Mouse (Mus musculus) urinary bladder, adult 18-20 months (tissue): ENCODE results near the gene Mcoln1.
A peak's percentile ranks its signal among the peaks of the same experiment; 100 is the strongest.

Experiments
- DNase-seq, 2 experiments: peaks; one replicate each; pipeline ENCODE4 v3.0.0; 2022; ENCODE audit warnings: low spot score in 2 of 2, mixed read lengths in 2 of 2

Mcoln1 gene

DNA sequence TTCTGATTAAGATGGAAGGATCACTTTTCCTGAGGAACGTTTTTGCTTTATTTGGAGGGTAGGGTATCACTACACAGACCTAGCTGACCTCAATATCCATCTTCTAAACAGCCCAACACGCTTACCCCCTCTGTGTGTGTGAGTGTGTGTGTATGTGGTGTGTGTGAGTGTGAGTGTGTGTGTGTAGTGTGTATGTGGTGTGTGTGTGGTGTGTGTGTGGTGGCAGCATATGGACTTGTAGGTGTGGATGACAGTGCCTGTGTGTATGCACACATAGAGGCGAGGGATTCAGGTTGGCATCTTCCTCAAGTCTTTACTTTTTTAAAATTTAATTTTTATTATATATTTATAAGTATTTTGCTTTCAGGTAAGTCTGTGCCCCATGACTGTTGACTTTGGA is 1.7 kb upstream of the Mcoln1 start:
- no peak for DNase-seq

DNA sequence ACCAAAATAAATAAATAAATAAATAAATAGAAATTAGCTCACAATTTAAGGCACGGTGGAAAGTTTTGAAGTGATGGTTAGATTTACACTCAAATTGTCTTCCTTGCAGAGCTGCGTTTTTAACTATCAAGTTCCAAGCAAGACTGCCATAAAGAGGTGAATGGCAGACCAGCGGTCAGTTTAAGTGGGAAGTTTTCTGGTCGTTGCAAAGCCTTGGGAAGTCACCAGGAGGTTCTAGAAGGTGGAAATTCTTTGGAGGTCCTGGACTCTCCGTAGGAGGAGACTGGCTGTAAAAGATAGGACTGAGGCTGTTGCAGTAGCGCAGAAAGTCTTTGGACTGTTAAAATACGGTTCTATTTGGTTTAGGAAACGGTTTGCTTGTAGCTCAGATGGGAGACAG is 506 bp upstream of the Mcoln1 start:
- no peak for DNase-seq

DNA sequence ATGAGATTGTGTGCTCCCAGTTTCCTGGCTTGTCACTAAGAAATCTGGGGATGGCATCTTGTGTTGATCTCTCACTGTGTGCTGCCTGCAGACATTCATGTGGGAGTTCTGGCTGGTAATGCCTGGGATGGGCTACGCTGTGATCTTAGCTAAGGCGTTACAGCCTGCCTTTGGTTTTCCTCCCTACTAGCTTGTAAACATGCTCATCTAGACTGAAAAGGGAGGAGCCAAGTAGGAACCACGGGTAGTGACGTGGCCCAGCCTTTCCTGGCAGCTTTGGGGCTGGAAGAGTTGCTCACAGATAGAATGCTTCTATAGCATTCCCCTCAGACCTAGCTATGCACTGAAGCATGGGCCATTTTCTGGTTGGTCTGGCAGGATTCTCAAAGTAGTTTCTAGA is 2.0 kb downstream of the Mcoln1 start:
- DNase-seq: peak in 1 of 2 experiments; percentile 18

DNA sequence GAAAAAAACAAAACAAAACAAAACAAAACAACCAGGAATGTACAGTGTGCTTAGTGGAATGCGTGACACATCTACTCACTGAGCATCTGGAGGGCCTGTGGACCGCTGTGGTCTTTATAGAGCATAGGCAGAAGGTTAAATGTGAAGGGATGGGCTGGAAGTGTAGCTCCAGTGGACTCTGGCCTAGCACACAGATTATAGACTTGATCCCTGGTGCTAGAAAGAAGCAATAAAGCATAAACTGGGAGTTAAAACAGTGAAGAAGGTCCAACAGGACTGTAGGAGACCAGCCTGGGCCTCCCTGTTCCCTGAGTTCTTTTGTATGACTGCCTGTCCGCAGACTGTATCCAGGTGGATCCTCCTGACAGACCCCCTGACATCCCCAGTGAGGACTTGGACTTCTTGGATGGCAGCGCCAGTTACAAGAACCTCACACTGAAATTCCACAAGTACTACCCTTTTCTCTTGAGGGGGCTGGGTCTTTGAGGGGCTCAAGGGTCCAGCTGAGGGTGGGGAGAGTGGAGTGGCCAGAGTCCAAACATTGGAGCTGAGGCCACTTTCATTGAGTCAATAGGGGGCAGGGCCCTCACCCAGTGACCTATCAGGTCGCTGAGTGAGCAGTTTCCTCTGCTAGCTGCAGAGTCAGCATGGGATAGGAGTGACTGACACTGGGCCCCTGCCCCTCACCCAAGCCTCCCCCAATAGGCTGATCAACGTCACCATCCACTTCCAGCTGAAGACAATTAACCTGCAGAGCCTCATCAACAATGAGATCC is 7.9 kb downstream of the Mcoln1 start:
- no peak for DNase-seq

DNA sequence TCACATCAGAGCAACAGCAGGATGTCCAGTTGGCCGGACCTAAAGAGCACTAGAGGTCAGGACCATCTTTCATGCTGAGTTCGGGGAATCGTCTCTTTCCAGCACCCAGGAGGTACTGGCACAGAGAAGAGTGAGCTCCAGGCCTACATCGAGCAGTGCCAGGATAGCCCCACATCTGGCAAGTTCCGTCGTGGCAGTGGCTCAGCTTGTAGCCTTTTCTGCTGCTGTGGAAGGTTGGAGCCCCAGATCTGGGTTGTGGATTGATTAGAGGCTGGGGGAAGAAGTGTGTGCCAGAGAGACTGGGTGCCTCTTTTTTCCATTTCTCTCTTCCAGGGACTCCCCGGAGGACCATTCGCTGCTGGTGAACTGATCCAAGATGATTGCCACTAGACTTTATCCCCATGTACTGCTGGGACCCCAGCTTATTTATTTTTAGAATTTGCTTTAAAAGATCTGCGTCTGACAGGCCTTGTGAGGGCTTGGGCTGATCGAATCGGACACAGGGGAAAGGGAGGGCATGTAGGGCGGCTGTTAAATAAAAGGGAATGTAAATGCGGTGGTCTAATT is 14.5 kb downstream of the Mcoln1 start:
- DNase-seq: no peak

DNA sequence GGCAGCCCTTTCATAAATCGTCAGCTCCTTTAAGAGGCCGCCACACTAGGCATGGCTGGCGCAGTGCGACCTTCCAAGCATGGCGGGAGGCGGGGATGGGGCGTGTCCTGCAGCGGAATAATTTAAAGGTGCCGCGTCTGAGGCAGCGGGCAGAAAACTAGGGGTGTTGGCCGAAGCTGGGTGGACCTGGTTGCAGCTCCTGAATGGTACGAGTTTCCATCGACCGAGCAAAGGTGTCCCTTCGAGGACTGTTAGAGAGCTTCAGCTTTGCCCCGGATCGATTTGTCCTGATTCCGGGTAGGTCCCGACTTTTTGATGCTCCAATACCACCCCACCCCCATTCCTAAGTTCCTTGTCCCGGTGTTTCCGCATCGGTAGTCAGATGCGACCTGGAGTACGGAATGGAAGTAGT is 15.0 kb downstream of the Mcoln1 start, which contains the start of gene Pnpla6:
TSS of gene Pnpla6 (plus strand) at position 125 of the 412 bp plus-strand sequence.
- DNase-seq: peak; percentile 88 to 90

DNA sequence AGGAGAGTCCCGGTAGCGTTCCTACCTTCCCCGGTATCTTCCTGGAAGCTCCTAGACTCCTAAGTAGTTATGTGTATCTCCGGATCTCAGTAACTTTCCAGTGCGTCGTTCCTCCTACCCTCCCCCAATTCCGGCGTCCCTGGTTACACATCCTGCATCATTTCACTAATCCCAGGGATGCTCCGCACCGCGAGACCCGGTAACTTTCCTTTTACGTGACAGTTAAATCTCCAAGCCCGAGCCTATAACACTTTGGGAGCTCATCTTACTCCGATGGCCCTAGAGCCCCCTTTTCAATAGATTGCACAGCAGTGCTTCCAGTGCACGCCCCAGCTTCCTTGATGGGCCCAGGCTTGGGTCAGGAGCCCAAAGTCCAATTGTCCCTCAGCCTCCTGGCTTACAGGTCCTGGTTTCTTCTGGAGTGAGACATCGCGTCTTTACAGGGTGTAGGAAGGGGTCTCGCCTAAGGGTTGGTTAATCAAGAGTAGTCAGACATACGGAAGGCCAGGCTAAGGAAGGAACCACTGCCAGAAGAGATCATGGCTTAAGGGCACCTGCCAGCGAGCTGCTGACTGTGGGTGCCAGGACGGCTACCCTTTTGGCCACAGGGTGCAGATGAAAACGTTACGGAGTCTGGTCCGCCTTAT is 15.6 kb downstream of the Mcoln1 start:
- peak in 1 of 2 experiments; percentile 56 for DNase-seq

DNA sequence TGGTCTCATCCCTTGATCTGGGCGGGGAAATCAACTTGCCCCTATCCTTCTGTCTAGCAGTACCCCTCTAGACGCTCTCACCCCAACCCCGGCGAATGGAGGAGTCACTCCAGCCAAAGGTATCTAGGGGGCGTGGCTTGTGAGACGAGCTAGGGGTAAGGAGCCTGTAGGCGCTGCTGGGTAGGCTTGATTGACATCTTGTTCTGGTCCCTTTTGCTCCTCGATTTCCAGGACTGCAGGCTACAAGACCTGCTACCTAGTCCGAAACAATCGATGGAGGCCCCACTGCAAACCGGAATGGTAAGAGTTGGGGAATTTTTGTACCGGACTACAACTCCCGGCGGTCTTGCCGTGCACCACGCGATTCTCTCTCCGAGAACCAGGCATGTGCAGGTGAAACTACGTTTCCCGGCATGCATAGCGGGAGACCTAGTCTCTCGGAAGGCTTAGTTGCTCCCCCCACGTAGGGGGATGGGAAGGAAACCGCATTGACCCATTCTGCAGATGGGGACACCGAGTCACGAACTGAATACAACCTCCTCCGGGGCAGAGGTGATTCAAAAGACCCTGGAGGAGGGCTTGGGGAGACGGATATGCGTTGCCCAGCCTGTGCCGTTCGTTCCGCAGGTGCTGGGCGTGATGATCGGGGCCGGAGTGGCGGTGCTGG is 16.3 kb downstream of the Mcoln1 start:
- DNase-seq: peak; percentile 89 to 90

DNA sequence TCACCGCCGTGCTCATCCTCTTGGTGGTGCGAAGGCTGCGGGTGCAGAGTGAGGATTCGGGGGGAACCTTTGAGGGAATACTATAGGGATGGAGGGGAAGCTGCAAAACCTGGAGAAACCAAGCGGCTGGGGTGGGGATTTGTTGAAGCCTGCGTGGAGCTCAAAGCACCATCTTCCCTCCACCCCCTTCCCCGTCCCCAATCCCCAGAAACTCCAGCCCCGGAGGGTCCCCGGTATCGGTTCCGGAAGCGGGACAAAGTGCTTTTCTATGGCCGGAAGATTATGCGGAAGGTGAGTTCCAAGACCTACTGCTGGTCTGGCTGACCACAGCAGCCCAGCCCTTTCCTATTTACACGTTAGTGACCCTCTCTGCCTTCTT is 16.8 kb downstream of the Mcoln1 start:
- no peak for DNase-seq

DNA sequence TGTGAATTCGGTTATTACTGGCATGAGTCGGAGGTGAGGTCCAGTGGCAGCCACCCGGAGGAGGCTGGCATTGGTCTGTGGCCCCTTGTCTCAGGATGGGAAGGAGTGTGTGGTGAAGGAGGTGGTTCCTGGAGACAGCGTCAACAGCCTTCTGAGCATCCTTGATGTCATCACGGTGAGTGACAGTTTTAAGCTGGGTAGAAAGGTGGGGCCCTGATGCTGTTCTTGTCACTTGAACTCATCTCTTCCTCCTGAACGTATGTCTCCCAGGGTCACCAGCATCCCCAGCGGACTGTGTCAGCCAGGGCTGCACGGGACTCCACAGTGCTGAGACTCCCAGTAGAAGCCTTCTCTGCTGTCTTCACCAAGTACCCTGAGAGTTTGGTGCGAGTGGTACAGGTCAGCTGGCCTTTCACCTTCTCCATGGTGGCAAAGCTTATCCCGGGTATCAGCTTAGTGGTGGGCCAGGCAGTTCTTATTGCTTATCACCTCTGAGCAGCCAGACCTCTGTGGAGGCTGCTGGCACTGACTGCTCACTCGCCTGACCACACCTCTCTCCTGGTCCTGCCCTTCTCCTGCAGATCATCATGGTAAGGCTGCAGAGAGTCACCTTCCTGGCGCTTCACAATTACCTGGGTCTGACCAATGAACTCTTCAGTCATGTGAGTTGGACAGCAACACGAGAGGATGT is 21.9 kb downstream of the Mcoln1 start:
- DNase-seq: no peak

DNA sequence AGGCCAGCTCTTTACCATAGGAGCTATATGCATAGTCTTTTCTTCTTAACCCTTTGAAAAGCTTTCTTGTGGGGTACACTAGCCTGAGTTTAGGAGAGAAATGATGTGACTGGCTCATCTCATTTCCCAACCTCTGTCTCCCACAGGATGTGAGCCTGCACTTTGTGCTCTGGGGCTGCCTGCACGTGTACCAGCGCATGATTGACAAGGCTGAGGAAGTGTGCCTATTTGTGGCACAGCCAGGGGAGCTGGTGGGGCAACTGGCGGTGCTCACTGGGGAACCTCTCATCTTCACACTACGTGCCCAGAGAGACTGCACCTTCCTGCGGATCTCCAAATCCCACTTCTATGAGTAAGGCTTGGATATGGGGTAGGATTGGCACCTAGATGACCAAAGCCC is 30.6 kb downstream of the Mcoln1 start:
- no peak for DNase-seq

DNA sequence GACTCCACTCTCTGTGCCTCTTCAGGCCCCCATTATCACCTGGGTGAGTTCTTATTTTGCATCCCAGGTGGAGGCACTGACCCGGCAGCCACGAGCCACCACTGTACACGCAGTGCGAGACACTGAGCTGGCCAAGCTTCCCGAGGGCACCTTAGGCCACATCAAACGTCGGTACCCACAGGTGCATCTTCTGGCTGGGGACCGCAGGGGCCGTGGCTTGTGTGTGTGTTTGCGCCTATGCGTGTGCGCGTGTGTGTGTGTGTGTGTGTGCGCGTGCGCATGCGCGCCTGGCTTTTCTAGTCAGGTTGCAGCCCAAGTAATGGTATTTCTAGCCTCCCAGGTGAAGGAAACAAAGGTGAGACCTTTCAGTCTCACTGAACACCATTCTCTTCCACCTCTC is 31.7 kb downstream of the Mcoln1 start:
- DNase-seq: no peak

DNA sequence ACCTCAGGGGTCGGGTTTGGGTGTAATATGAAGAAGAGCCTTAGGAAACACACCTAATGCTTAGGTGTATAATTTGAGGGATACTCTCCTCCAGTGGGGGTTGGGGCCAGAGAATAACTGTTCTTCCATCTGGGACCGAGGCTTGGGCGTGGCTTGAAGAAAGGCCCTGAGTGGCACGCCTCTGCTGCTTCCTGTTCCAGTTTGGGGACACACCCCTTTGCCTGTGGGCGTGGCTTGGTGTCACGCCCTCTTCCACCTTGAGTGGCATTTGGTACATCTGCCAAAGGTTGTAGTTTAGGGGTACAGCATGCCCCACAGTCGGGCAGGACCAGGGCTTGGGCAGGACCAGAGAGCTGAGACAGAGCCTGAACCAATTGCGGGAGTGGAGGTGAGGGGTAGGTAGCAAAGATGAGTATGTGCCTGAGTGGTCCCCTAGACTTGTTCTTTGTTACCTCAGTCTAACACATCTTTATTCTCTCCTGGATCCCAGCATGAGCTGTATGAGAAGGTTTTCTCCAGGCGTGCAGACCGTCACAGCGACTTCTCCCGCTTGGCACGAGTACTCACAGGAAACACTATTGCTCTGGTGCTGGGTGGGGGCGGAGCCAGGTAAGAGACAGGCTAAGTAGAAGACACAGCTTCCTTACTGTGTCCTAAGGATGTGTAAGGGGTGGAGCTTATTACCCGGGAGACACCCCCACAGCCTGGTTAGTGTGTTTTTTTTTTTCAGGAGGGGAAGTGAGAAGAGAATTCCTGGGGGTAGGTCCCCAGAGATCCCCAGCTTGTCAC is 36.0 kb downstream of the Mcoln1 start:
- no peak for DNase-seq

DNA sequence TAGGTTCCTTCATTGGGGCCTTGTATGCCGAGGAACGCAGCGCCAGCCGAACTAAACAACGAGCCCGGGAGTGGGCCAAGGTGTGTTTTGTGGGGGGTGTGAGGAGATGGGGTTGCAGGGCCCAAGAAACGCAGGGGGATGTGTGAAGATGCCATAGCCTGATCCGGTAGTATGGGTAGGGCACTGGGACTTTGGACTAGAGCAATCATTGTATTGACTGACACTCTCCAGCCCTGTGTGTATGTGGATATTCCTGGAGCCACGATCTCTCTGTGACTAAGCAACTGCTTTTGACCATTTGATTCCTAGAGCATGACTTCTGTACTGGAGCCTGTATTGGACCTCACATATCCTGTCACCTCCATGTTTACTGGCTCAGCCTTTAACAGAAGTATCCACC is 36.7 kb downstream of the Mcoln1 start:
- DNase-seq: no peak

DNA sequence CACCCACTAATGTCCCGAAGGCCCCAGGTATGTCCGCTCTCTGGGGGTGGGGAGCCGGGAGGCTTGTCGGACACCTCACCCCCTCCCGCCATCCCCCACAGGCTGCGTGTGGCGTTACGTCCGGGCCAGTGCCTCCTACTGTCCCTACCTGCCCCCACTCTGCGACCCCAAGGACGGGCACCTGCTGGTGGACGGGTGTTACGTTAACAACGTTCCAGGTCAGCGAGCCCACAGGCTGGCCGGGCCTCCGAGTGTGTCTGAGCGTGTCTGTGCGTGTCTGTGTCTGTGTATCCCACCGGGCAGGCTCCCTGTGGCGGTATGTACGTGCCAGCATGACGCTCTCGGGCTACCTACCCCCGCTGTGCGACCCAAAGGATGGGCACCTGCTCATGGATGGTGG is 37.4 kb downstream of the Mcoln1 start:
- DNase-seq: no peak

DNA sequence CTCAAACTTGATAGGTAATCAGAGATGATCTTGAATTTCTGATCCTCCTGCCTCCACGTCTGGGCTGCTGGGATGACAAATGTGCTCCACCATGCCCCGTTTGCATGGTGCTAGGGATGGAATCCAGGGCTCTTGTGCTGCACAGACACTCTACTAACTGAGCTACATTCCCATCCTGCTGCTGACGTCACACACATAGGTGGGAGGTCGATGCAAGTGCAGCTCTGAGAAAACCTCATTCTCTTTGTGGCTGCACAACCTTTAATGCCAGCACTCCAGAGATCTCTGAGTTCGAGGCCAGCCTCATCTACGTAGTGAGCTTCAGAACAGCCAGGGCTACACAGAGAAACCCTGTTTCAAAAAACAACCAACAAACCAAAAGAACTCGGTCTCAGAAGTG is 38.9 kb downstream of the Mcoln1 start:
- no peak for DNase-seq

DNA sequence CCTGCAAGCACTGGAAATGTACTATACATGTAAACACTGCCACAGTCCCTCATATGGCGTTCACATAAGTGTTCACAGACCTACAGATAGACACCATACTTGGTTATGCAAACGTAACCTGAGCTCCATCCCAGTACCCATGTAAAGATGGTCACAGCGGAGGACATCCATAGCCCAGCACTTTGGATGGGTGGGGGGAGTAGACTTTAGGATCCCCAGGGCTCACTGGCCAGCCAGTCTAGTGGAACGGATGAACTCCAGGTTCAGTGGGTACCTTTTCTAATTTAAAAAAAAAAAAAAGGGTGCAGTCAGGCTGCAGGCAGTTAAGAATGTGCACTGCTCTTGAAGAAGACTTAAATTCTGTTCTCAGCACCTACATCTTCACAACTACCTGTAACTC is 39.8 kb downstream of the Mcoln1 start:
- DNase-seq: no peak

DNA sequence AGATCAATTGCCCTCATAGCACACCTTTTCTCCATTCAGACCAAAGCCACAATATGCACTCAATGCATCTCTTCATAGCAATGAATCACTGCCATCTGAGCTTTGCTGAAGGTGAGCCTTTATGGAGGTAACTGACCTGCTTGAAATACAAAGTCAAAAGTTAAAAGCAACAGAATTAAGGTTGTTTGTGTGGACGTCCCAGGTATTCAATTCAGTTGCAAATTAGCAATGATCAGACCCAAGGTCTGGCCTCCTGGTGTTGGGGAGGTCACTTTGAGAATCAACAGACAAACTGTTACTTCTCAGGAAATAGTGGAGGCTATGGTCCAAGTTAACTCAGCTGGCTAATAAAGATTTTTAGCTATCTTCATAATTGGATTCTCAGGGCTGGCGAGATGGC is 46.3 kb downstream of the Mcoln1 start:
- no peak for DNase-seq

DNA sequence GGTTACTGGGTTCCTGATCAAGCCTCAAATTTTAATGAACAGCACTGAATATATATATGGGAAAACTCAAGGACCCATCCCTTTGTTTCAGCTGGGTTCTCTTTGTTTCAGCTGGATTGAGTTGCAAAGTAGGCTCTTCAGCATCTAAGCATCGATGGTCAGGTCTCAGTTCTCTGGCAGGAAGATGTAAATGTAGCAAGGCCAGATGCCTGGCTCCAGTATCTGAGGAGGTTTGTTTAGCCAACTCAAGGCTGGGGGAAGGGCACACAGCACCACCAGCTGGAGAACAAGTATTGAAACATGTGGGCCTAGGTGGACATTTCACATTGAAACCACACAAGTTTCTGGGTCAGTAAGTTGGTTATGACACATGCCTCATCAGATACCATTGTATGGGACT is 52.0 kb downstream of the Mcoln1 start:
- no peak for DNase-seq

DNA sequence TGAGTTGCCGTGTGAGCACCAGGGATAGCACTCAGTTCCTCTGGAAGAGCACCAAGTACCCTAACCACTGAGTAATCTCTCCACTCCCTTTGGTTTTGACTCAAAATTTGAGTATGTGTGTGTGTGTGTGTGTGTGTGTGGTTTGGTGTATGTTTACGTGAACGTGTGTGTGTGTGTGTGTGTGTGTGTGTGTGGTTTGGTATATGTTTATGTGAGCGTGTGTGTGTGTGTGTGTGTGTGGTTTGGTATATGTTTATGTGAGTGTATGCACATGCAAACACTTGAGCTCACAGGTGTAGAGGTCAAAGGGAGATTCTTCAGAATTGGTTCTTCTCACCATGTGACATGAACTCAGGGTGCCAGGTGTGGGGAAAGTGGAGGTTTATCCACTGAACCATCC is 55.9 kb downstream of the Mcoln1 start:
- no peak for DNase-seq
